Mouse (Mus musculus) cerebellum, adult 2 months (tissue): ENCODE measurements around the gene Pprc1.

Source experiments
- CTCF ChIP-seq: fragments of 200-500 bp; IDR thresholded peaks from 2 replicates; pipeline ENCODE4 v1.5.1; 2011; ENCODE audit warnings: low read depth, mild to moderate bottlenecking, control low read depth, low read length, moderate library complexity, borderline replicate concordance; ENCODE audit not compliant: insufficient read depth
- POLR2A ChIP-seq: fragments of 200-500 bp; IDR thresholded peaks from 2 replicates; pipeline ENCODE4 v1.6.1; 2011; ENCODE audit warnings: low read length, control low read depth, borderline replicate concordance; ENCODE audit not compliant: insufficient read depth

GRCm38 (mm10) chr19:46056947-46057607 lies 12.4 kb downstream of the Pprc1 start:
- TF ChIP-seq CTCF = no peak
- no peak for TF ChIP-seq POLR2A
